Mouse (Mus musculus) kidney, embryonic 14.5 days (tissue): ENCODE measurements at regions not wholly inside any gene's neighbourhood (a gene's known extent, or its start where the extent isn't known, plus 50 kb on each side); places are given as distances from the start of the nearest gene placed in this dataset.

ENCODE experiments used
- ATAC-seq: fragments of 200-750 bp; cut with Nextera tagmentation; 2 replicates; pipeline ENCODE4 v1.8.0; 2017; ENCODE audit warnings: moderate number of reproducible peaks, mild to moderate bottlenecking, moderate TSS enrichment, moderate library complexity; ENCODE audit not compliant: low FRiP score, low TSS enrichment
- H3K27ac ChIP-seq: fragments of 300-500 bp; sonication (generic); 2 replicates; pipeline ENCODE4 v1.5.1; 2014; ENCODE audit warnings: low read depth, mild to moderate bottlenecking, low read length, moderate library complexity, mixed read lengths
- H3K27me3 ChIP-seq: fragments of 300-500 bp; sonication (generic); 2 replicates; pipeline ENCODE4 v1.6.1; 2014; ENCODE audit warnings: mild to moderate bottlenecking, low read length; ENCODE audit not compliant: control insufficient read depth, insufficient read depth
- H3K36me3 ChIP-seq: fragments of 300-500 bp; sonication (generic); 2 replicates; pipeline ENCODE4 v1.6.1; 2014; ENCODE audit warnings: low read length, mixed read lengths; ENCODE audit not compliant: control insufficient read depth, insufficient read depth
- H3K4me1 ChIP-seq: fragments of 300-500 bp; sonication (generic); 2 replicates; pipeline ENCODE4 v1.6.1; 2014; ENCODE audit warnings: low read length, mixed read lengths; ENCODE audit not compliant: control insufficient read depth, insufficient read depth
- H3K4me2 ChIP-seq: fragments of 300-500 bp; sonication (generic); replicated peaks from 2 replicates; pipeline ENCODE4 v1.6.1; 2014; ENCODE audit warnings: low read depth, mild to moderate bottlenecking, low read length
- H3K4me3 ChIP-seq: fragments of 300-500 bp; sonication (generic); 2 replicates; pipeline ENCODE4 v1.5.1; 2014; ENCODE audit warnings: mild to moderate bottlenecking, low read length
- H3K9ac ChIP-seq: fragments of 300-500 bp; sonication (generic); 2 replicates; pipeline ENCODE4 v1.6.1; 2014; ENCODE audit warnings: low read depth, mild to moderate bottlenecking, low read length, moderate library complexity
- H3K9me3 ChIP-seq: fragments of 300-500 bp; sonication (generic); 2 replicates; pipeline ENCODE4 v1.6.1; 2016; ENCODE audit warnings: low read length; ENCODE audit not compliant: control insufficient read depth
- WGBS: fragments of 180-500 bp; shearing (Covaris S2); extraction: QIAGEN DNeasy Blood & Tissue Kit; methylation state at CpG from one replicate; pipeline ENCODE4 v1.1.7; 2014; 5-methylcytosine and 5-hydroxymethylcytosine counted together

DNA sequence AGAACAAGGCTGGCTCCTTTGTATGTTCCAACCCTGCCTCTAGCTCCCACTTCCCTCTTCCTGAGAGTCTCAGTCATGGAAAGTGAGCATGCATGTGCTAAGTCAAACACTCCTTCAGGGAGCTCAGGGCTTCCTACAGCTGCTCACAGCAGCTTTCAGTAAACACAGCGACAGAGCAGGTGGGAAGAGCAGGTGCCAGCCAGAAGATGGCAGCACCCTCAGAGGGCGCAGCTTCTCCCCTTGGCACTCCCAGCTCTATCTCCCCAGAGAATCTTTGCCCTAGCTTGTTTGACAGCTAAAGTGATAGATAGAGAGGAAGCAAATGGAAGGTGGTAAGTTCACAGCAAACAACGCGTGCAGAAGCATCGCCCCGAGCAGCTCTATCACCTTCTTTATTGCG lies 82.8 kb downstream of the Tex29 start:
- H3K9ac ChIP-seq, result no peak overlapping the region
- no peaks in the 10 kb centered on the region for H3K4me1 ChIP-seq
- no peaks in the 10 kb centered on the region for H3K36me3 ChIP-seq
- no peak overlapping the region for H3K27ac ChIP-seq
- no peaks in the 10 kb centered on the region for H3K27me3 ChIP-seq
- H3K9me3 ChIP-seq, result peaks cover 6% of the 10 kb centered on the region; the same call in 1 of the 2 replicates
- 67% methylated on average over 7 of the region's 7 CpGs for WGBS
- no peak overlapping the region for H3K4me2 ChIP-seq
- no peak for ATAC-seq
- H3K4me3 ChIP-seq, result no peak overlapping the region

DNA sequence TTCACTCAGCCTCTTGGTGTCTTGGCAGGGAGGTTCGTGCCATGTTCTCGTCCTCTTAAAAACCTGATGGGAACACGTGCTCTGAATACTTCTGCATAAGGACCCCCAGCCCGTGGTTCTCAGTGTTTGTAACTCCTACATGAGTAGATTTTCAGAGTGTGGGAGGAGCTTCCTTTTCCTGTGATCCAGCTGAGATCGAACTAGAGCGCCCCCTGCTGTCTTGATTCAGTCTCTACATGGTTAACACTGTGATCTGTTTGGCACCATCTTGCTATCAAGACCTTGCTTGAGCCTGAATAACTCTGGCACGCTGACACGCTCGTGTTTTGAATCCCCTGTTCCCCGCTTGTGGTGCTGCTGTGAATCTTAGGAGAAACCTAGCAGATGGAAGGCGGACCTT lies 83.9 kb downstream of the Tex29 start:
- no peaks in the 10 kb centered on the region for H3K27me3 ChIP-seq
- H3K4me1 ChIP-seq, result no peaks in the 10 kb centered on the region
- no peaks in the 10 kb centered on the region for H3K36me3 ChIP-seq
- no peak overlapping the region for H3K4me3 ChIP-seq
- H3K9ac ChIP-seq, result no peak overlapping the region
- 68% methylated on average over 11 of the region's 11 CpGs for WGBS
- H3K27ac ChIP-seq, result no peak overlapping the region
- no peak overlapping the region for H3K4me2 ChIP-seq
- H3K9me3 ChIP-seq, result peaks cover 6% of the 10 kb centered on the region; the same call in 1 of the 2 replicates
- no peak for ATAC-seq

DNA sequence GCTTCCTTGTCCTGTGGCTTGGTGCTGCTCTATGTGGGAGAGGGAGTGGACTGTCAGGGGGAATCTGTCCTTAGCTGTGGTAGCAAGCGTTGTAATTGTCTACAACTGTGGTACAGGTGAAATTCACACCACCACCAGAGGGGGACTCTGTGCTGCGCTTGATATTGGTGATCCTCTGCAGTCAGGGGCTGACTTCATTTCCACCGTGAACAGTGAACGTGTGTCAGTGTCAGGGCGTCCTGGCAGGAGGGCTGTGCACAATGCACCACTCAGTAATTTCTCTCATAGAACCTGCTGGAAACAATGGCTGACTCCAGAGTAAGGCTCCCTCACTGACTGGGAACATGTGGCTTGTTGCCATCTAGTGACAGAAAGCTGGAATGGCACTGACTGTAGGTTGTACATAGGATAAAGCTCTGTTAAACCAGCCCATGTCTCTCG lies 102.6 kb downstream of the Tex29 start:
- ATAC-seq, result peak; percentile 72
- 33% methylated on average over 6 of the region's 6 CpGs for WGBS
- H3K4me1 ChIP-seq, result no peaks in the 10 kb centered on the region

DNA sequence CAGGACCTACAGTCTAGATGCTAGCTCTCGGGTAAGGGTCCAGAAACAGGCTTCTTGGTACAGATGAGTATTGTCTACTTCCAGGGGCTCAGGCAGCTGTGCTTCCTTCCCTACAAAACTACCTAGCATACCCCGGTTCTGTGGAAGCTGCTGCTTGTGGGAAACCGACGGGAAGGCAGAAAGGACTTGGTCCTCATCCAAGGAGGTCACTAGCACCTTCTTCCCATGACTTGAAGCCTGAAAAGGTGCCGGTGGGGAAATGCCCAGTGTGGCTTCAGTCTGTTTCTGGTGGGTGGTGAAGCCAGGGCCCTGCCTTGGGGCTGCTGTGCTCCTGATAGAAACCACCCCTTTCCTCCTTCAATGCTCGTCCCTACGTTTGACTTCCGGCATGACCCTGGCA lies 107.5 kb downstream of the Tex29 start:
- H3K4me1 ChIP-seq, result no peaks in the 10 kb centered on the region
- H3K4me3 ChIP-seq, result no peak overlapping the region
- 83% methylated on average over 8 of the region's 8 CpGs for WGBS
- H3K27me3 ChIP-seq, result no peaks in the 10 kb centered on the region
- H3K9ac ChIP-seq, result no peak overlapping the region
- ATAC-seq, result no peak
- H3K9me3 ChIP-seq, result no peaks in the 10 kb centered on the region
- no peaks in the 10 kb centered on the region for H3K36me3 ChIP-seq
- H3K27ac ChIP-seq, result no peak overlapping the region
- H3K4me2 ChIP-seq, result no peak overlapping the region

More for the DNA sequence above, 102.6 kb downstream of the Tex29 start:
- H3K9me3 ChIP-seq, result no peaks in the 10 kb centered on the region
- H3K27ac ChIP-seq, result no peak overlapping the region
- no peak overlapping the region for H3K9ac ChIP-seq
- no peak overlapping the region for H3K4me3 ChIP-seq
- no peak overlapping the region for H3K4me2 ChIP-seq
- H3K36me3 ChIP-seq, result no peaks in the 10 kb centered on the region
- H3K27me3 ChIP-seq, result no peaks in the 10 kb centered on the region

DNA sequence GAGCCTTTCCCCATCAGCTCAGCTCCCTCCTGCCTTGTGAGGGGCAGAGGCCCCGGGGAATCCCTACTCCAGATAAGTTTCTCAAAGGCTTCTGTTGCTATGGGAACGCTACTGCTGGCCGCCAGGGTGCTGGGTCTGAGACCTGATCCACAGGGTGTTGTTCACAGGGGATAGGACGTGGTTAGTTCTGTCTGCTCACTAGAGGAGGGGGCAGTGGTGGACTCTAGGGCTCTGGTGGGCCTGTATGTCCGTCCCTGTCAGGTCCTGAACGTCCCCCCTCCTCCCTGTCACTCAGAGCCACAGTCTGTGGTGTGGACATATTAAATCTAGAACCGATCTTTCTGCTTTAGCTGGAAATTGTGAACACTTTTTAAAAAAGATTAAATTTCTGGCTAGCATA lies 116.0 kb downstream of the Tex29 start:
- Histone ChIP-seq H3K9me3 (no peaks in the 10 kb centered on the region), H3K9ac (no peak overlapping the region), H3K4me3 (no peak overlapping the region), H3K27ac (no peak overlapping the region), H3K4me1 (no peaks in the 10 kb centered on the region), H3K36me3 (no peaks in the 10 kb centered on the region), H3K27me3 (peaks cover 3% of the 10 kb centered on the region; the same call in 1 of the 2 replicates), H3K4me2 (no peak overlapping the region)
- WGBS, result 33% methylated on average over 7 of the region's 7 CpGs
- no peak for ATAC-seq

GRCm38 (mm10) chr8:11957046-11957783 lies 116.9 kb downstream of the Tex29 start:
- Histone ChIP-seq H3K27me3 (peaks cover 3% of the 10 kb centered on the region; the same call in 1 of the 2 replicates), H3K9me3 (no peaks in the 10 kb centered on the region), H3K36me3 (no peaks in the 10 kb centered on the region), H3K27ac (no peak overlapping the region), H3K4me1 (no peaks in the 10 kb centered on the region), H3K4me2 (no peak overlapping the region), H3K4me3 (no peak overlapping the region), H3K9ac (no peak overlapping the region)
- no peak for ATAC-seq
- 66% methylated on average over 7 of the region's 7 CpGs for WGBS

DNA sequence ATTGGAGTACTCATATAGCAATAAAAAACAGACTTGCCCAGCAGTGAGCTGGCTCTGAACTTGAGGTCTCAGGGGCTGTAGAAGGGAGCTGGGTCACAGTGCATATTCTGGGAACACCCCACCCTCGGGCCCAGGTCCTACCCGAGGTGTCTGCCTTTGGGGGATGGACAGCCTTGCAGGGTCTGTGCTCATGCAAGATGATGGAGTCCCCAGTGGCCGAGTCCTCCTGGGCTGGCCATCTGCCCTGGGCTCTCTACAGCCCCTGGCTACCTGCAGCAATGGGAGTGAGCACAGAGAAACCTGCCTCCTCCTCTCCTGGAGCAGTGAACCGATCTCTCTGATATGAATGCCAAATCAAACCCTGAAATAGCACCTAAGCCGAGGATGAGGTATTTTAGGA lies 117.9 kb downstream of the Tex29 start:
- no peak for ATAC-seq
- Histone ChIP-seq H3K4me1 (no peaks in the 10 kb centered on the region), H3K27me3 (peaks cover 3% of the 10 kb centered on the region; the same call in 1 of the 2 replicates), H3K4me2 (no peak overlapping the region), H3K27ac (no peak overlapping the region), H3K36me3 (no peaks in the 10 kb centered on the region), H3K4me3 (no peak overlapping the region), H3K9me3 (no peaks in the 10 kb centered on the region), H3K9ac (no peak overlapping the region)
- 69% methylated on average over 5 of the region's 5 CpGs for WGBS

- no peak for ATAC-seq
- no peaks in the 10 kb centered on the region for H3K9me3 ChIP-seq
- no peaks in the 10 kb centered on the region for H3K4me1 ChIP-seq
- no peaks in the 10 kb centered on the region for H3K36me3 ChIP-seq
- H3K27ac ChIP-seq, result no peak overlapping the region
- no peak overlapping the region for H3K9ac ChIP-seq
- no peak overlapping the region for H3K4me2 ChIP-seq
- H3K27me3 ChIP-seq, result peaks cover 3% of the 10 kb centered on the region; the same call in 1 of the 2 replicates
- WGBS, result 89% methylated on average over 4 of the region's 4 CpGs
- no peak overlapping the region for H3K4me3 ChIP-seq
Measured at GRCm38 (mm10) chr8:11959466-11959865, 119.2 kb downstream of the Tex29 start.

- H3K9me3 ChIP-seq, result no peaks in the 10 kb centered on the region
- no peaks in the 10 kb centered on the region for H3K36me3 ChIP-seq
- H3K4me2 ChIP-seq, result no peak overlapping the region
- H3K27ac ChIP-seq, result no peak overlapping the region
- no peaks in the 10 kb centered on the region for H3K27me3 ChIP-seq
- ATAC-seq, result no peak
- no peak overlapping the region for H3K4me3 ChIP-seq
- WGBS, result 32% methylated on average over 1 of the region's 1 CpGs
- no peak overlapping the region for H3K9ac ChIP-seq
- no peaks in the 10 kb centered on the region for H3K4me1 ChIP-seq
Measured at GRCm38 (mm10) chr8:11963575-11963974, 123.3 kb downstream of the Tex29 start.
